Mouse (Mus musculus) heart, embryonic 11.5 days (tissue): ENCODE data around the gene Nr1h4. TPM values are rescaled to one million over a fixed set of nuclear protein-coding genes. Genes with fewer than 3 reads are reported as not detected.
"Not testable (repeated sequence)": the region's sequence is repeated elsewhere in the genome, so short reads cannot be mapped to it uniquely, and the experiment has no call there.

ENCODE experiments used
- ATAC-seq: fragments of 200-750 bp; cut with Nextera tagmentation; replicated peaks from 2 replicates; pipeline ENCODE4 v1.8.0; 2017; ENCODE audit warnings: moderate library complexity; ENCODE audit not compliant: insufficient number of reproducible peaks, low FRiP score, low TSS enrichment
- H3K27ac ChIP-seq: fragments of 300-500 bp; sonication (generic); 2 replicates; pipeline ENCODE4 v1.5.1; 2014; ENCODE audit warnings: mild to moderate bottlenecking, low read depth, low read length
- H3K27me3 ChIP-seq: fragments of 300-500 bp; sonication (generic); 2 replicates; pipeline ENCODE4 v1.6.1; 2014; ENCODE audit warnings: mild to moderate bottlenecking, low read length, mixed read lengths; ENCODE audit not compliant: control insufficient read depth, insufficient read depth
- H3K36me3 ChIP-seq: fragments of 300-500 bp; sonication (generic); 2 replicates; pipeline ENCODE4 v1.6.1; 2014; ENCODE audit warnings: mild to moderate bottlenecking, low read length, moderate library complexity, mixed read lengths; ENCODE audit not compliant: control insufficient read depth, insufficient read depth
- H3K4me1 ChIP-seq: fragments of 300-500 bp; sonication (generic); 2 replicates; pipeline ENCODE4 v1.6.1; 2014; ENCODE audit warnings: low read length; ENCODE audit not compliant: control insufficient read depth, insufficient read depth
- H3K4me2 ChIP-seq: fragments of 300-500 bp; sonication (generic); 2 replicates; pipeline ENCODE4 v1.6.1; 2014; ENCODE audit warnings: mild to moderate bottlenecking, moderate library complexity
- H3K4me3 ChIP-seq: fragments of 300-500 bp; sonication (generic); 2 replicates; pipeline ENCODE4 v1.5.1; 2014; ENCODE audit warnings: low read depth, low read length
- H3K9ac ChIP-seq: fragments of 300-500 bp; sonication (generic); 2 replicates; pipeline ENCODE4 v1.6.1; 2014; ENCODE audit warnings: mild to moderate bottlenecking, low read depth, low read length, moderate library complexity
- H3K9me3 ChIP-seq: fragments of 300-500 bp; sonication (generic); replicated peaks from 2 replicates; pipeline ENCODE4 v1.6.1; 2016; ENCODE audit warnings: low read length; ENCODE audit not compliant: control insufficient read depth
- WGBS: fragments of 180-500 bp; shearing (Covaris S2); extraction: QIAGEN DNeasy Blood & Tissue Kit; methylation state at CpG from one replicate; pipeline ENCODE4 v1.1.7; 2014; ENCODE audit not compliant: insufficient replicate concordance; 5-methylcytosine and 5-hydroxymethylcytosine counted together
- polyA plus RNA-seq: library from polyadenylated mRNA; unstranded; fragments of >200 nt; fragmentation: Nextera tagmentation; extraction: Ambion mirVana; gene quantifications from 2 replicates; pipeline ENCODE4 v1.2.1, GENCODE M21; 2014

Nr1h4 gene
- polyA plus RNA-seq, 1 experiment from 2014 or later = 0.97 TPM

- Histone ChIP-seq H3K4me3 (no peak overlapping the region), H3K9me3 (no peaks in the 10 kb centered on the region), H3K36me3 (no peaks in the 10 kb centered on the region), H3K4me1 (no peaks in the 10 kb centered on the region), H3K4me2 (no peak overlapping the region), H3K27me3 (no peaks in the 10 kb centered on the region), H3K27ac (no peak overlapping the region), H3K9ac (no peak overlapping the region)
- ATAC-seq = no peak
- 54% methylated on average over 3 of the region's 3 CpGs for WGBS
These were observed 26.0 kb upstream of the Nr1h4 start for GRCm38 (mm10) chr10:89559351-89559750.

DNA sequence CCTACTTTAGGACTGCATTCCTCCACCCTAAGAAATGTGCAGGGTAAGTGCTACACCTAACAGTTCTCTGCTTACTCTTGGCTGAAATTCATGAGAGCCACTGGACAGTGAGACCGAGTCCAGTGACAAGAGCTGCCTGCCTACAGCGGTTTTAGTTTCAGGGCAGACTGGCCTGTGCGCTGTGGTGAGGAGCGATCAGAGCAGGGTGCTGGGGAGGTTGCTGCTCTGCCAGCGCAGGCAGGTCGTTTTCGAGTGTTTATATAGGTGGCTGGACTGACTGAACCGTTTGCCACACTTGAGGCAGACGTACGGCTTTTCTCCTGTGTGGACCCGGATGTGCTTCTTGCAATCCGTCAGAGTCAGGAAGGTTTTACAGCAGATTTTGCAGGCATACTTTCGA lies 21.5 kb upstream of the Nr1h4 start:
- 75% methylated on average over 13 of the region's 13 CpGs for WGBS
- not testable (repeated sequence) for H3K4me2 ChIP-seq

GRCm38 (mm10) chr10:89553855-89554254 lies 20.5 kb upstream of the Nr1h4 start:
- H3K36me3 ChIP-seq, ATAC-seq, H3K4me2 ChIP-seq, H3K27me3 ChIP-seq, H3K9me3 ChIP-seq, H3K4me3 ChIP-seq, H3K4me1 ChIP-seq, H3K27ac ChIP-seq, H3K9ac ChIP-seq: not testable (repeated sequence)
- 83% methylated on average over 7 of the region's 7 CpGs for WGBS

More for the DNA sequence above, 21.5 kb upstream of the Nr1h4 start:
- not testable (repeated sequence) for H3K27ac ChIP-seq, H3K36me3 ChIP-seq, H3K9ac ChIP-seq, H3K4me3 ChIP-seq, H3K4me1 ChIP-seq, ATAC-seq, H3K27me3 ChIP-seq, H3K9me3 ChIP-seq

DNA sequence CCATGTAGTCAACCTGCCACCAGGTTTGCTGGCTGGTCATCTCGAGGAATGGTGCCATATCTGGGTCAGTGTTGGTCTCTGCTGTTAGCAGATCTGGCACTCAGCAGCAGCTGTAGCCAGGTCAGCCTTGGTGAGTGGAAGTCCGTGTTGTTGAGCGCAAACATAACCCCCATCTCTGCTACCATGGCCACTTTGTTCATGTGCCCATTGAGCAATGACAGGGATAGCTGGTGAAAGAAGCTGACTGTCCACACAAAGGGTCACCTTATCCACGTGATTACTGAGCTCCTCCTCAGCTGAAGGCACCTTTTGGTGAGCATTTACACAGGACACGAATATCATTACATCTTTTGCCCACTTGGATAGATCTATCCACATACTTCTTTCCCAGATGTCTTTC lies 19.6 kb upstream of the Nr1h4 start:
- no peak overlapping the region for H3K4me2 ChIP-seq
- no peak overlapping the region for H3K27ac ChIP-seq
- H3K9ac ChIP-seq = no peak overlapping the region
- no peak for ATAC-seq
- no peaks in the 10 kb centered on the region for H3K36me3 ChIP-seq
- 80% methylated on average over 5 of the region's 5 CpGs for WGBS
- no peaks in the 10 kb centered on the region for H3K27me3 ChIP-seq
- H3K4me1 ChIP-seq = no peaks in the 10 kb centered on the region
- no peaks in the 10 kb centered on the region for H3K9me3 ChIP-seq
- no peak overlapping the region for H3K4me3 ChIP-seq

DNA sequence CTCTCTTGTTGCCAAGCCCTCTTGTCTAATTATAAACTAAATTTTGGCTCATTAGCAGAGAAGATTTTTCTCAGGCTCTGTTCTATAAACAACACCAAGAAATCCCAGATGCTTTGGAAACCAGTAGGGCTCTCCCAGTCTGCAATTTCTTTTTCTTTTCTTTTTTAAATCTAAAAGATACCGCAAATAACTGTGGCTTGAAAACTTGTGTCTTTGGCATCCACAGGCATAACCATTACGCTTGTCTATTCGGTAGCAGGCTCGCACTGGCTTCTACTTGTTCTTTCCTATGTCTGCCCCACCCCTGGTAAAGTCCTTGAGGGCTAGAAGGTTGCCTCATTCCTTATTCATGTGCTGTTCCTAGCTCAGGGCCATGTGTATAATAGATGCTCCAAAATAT lies 18.3 kb upstream of the Nr1h4 start:
- no peak for ATAC-seq
- H3K9ac ChIP-seq = no peak overlapping the region
- WGBS = 83% methylated on average over 4 of the region's 4 CpGs
- H3K27me3 ChIP-seq = no peaks in the 10 kb centered on the region
- no peaks in the 10 kb centered on the region for H3K9me3 ChIP-seq
- no peaks in the 10 kb centered on the region for H3K36me3 ChIP-seq
- no peak overlapping the region for H3K4me2 ChIP-seq
- no peak overlapping the region for H3K4me3 ChIP-seq
- H3K4me1 ChIP-seq = no peaks in the 10 kb centered on the region
- H3K27ac ChIP-seq = no peak overlapping the region

DNA sequence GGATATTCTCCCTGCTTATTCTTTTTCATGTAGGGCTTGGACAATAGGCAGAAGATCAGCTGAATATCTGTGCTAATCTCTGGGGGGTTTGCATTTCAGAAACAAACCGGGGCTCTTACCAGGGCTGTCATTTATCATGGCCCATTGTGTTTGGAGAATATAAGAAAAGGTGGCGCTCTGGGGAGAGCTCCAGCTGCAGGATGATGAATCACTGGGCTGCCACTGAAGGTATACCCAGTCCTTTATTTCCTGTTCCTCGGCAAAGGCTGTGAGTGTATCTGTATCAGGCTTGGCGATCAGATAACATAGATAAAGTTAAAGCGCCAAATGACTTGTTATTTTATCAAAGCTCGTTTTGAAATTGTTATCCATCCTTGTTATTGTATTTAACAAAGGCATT lies 14.6 kb upstream of the Nr1h4 start:
- ATAC-seq = no peak
- Histone ChIP-seq H3K4me3 (no peak overlapping the region), H3K27ac (no peak overlapping the region), H3K4me2 (no peak overlapping the region), H3K4me1 (peaks cover 3% of the 10 kb centered on the region; the same call in 1 of the 2 replicates), H3K9ac (no peak overlapping the region), H3K27me3 (no peaks in the 10 kb centered on the region), H3K36me3 (no peaks in the 10 kb centered on the region), H3K9me3 (no peaks in the 10 kb centered on the region)
- 32% methylated on average over 6 of the region's 6 CpGs for WGBS

DNA sequence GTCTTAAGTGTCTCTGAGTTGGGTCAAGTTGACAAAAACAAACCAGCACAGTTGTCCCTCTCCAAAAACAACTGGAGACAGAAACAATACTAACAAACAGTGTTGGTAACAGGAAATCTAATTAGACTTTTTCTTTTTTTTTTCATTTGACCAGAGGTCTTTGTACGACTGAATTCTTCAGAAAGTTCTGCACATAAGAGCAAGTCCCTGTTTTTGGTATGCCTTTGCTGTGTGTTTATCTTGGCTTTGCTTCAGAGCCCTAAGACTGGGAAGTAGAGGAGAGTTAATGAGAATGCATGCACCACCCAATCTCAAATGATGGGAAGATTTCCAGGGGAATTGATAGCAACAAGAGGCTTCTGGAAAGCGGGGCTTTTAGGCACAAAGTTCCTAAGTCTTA lies 13.6 kb upstream of the Nr1h4 start:
- ATAC-seq = no peak
- WGBS = 42% methylated on average over 2 of the region's 2 CpGs
- H3K4me2 ChIP-seq = no peak overlapping the region
- no peak overlapping the region for H3K27ac ChIP-seq
- no peaks in the 10 kb centered on the region for H3K27me3 ChIP-seq
- H3K4me3 ChIP-seq = no peak overlapping the region
- peaks cover 3% of the 10 kb centered on the region; the same call in 1 of the 2 replicates for H3K4me1 ChIP-seq
- H3K9me3 ChIP-seq = no peaks in the 10 kb centered on the region; the same call in 1 of the 2 replicates
- no peaks in the 10 kb centered on the region for H3K36me3 ChIP-seq
- no peak overlapping the region for H3K9ac ChIP-seq

GRCm38 (mm10) chr10:89543867-89544266 lies 10.5 kb upstream of the Nr1h4 start:
- no peak overlapping the region for H3K27ac ChIP-seq
- 33% methylated on average over 6 of the region's 6 CpGs for WGBS
- 0 out of 2 replicates have a peak overlapping the region, but pooled peaks have one; percentile 12 for H3K4me2 ChIP-seq
- H3K4me1 ChIP-seq = peaks cover 3% of the 10 kb centered on the region; the same call in 1 of the 2 replicates
- no peaks in the 10 kb centered on the region for H3K27me3 ChIP-seq
- ATAC-seq = peak; percentile 55; the same call in 1 of the 2 replicates
- no peak overlapping the region for H3K9ac ChIP-seq
- no peaks in the 10 kb centered on the region for H3K36me3 ChIP-seq
- no peaks in the 10 kb centered on the region; the same call in 1 of the 2 replicates for H3K9me3 ChIP-seq
- no peak overlapping the region for H3K4me3 ChIP-seq

DNA sequence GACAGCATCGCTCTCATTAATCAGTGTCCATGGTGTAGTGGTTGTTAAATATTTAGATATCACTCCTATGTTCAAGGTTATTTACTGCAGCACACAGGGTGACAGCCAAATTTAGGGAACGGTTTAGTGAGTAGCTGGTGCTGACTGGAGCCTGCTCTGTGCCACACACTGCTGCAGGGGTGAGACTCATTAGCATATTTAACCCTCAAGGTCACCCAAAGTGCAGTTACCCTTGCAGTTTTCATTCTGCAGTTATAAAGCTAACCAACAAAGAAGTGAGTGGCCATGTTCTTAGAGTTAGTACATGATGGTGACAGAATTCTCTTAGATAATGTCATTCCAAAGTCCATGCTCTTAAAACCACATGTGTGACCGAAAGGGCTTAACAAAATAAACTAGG lies 8.9 kb upstream of the Nr1h4 start:
- Histone ChIP-seq H3K9me3 (no peaks in the 10 kb centered on the region; the same call in 1 of the 2 replicates), H3K27ac (no peak overlapping the region), H3K9ac (no peak overlapping the region), H3K4me2 (no peak overlapping the region), H3K27me3 (no peaks in the 10 kb centered on the region), H3K4me3 (no peak overlapping the region), H3K4me1 (peaks cover 3% of the 10 kb centered on the region; the same call in 1 of the 2 replicates), H3K36me3 (no peaks in the 10 kb centered on the region)
- WGBS = 82% methylated on average over 3 of the region's 3 CpGs
- no peak for ATAC-seq
